Comparison of ENCODE assay signal across 11 mouse cellular contexts in genomic region chr6:108435467-108435866, GRCm38 (mm10).
DNase-seq lines count a peak whose midpoint lies in the region; ATAC-seq and TF ChIP-seq lines count a peak whose summit lies in the region.
"Had no signal": no experiment of that assay in that cellular context is flagged by ENCODE, and none has a peak within 500 bp of the region (broad histone marks: within the 10 kb centered on the region; RNA-seq: fewer than 3 reads in every experiment).

No protein-coding gene starts in this region.

- TF ChIP-seq POLR2A in liver, adult 2 months (IDR thresholded peaks at IDR 0.05; ENCODE audit: extremely low read depth, insufficient read depth, low read length) = no peak

- H3K9ac ChIP-seq in liver, adult 2 months (ENCODE audit: low read depth, low read length) = no peak overlapping the region
- no peak overlapping the region for H3K9ac ChIP-seq in liver, embryonic 12.5 days
- no peak overlapping the region for H3K9ac ChIP-seq in liver, embryonic 16.5 days (ENCODE audit: low read depth, low read length)
- H3K9ac ChIP-seq: liver, embryonic 14.5 days had no signal

- H3K9me3 ChIP-seq in heart, embryonic 10.5 days = no peaks in the 10 kb centered on the region
- no peaks in the 10 kb centered on the region for H3K9me3 ChIP-seq in liver, embryonic 12.5 days (replicated peaks)
- no peaks in the 10 kb centered on the region for H3K9me3 ChIP-seq in liver, embryonic 16.5 days (replicated peaks; ENCODE audit: control insufficient read depth, low read length)

- H3K36me3 ChIP-seq in heart, embryonic 10.5 days = peaks cover 18% of the 10 kb centered on the region
- H3K36me3 ChIP-seq in liver, adult 2 months (ENCODE audit: control insufficient read depth, insufficient read depth, low read length) = peaks cover 16% of the 10 kb centered on the region
- peaks cover 7% of the 10 kb centered on the region for H3K36me3 ChIP-seq in liver, embryonic 12.5 days
- H3K36me3 ChIP-seq in liver, embryonic 16.5 days (ENCODE audit: control insufficient read depth, insufficient read depth) = no peaks in the 10 kb centered on the region

- no peak overlapping the region for H3K4me2 ChIP-seq in liver, embryonic 12.5 days
- no peak overlapping the region for H3K4me2 ChIP-seq in liver, embryonic 16.5 days (ENCODE audit: low read depth, low read length)

- no peak for TF ChIP-seq CTCF in liver, adult 2 months (IDR thresholded peaks at IDR 0.05; ENCODE audit: low read depth, low read length)

- DNase-seq in heart, embryonic 10.5 days (ENCODE audit: low spot score) = no peak
- DNase-seq in heart, postnatal 25 days (ENCODE audit: low spot score) = no peak
- DNase-seq in liver, adult 2 months (ENCODE audit: extremely low read depth, low read depth, low spot score) = peak; percentile 70
- no peak for DNase-seq in retina, postnatal 1 day
- DNase-seq in gastrocnemius, adult 8-10 months (ENCODE audit: low spot score in 2 of 2) = no peak
- DNase-seq: spleen, adult 18-20 months; thymus, postnatal 14 days had no signal

- no peaks in the 10 kb centered on the region for H3K27me3 ChIP-seq in heart, embryonic 10.5 days (ENCODE audit: insufficient read depth, poor library complexity, severe bottlenecking)
- H3K27me3 ChIP-seq in liver, adult 2 months (ENCODE audit: control insufficient read depth, insufficient read depth, low read length) = no peaks in the 10 kb centered on the region
- no peaks in the 10 kb centered on the region for H3K27me3 ChIP-seq in liver, embryonic 12.5 days (replicated peaks)
- H3K27me3 ChIP-seq in liver, embryonic 16.5 days (ENCODE audit: control insufficient read depth, insufficient read depth, low read depth, low read length) = no peaks in the 10 kb centered on the region

- H3K4me1 ChIP-seq in heart, embryonic 10.5 days = peaks cover 33% of the 10 kb centered on the region
- H3K4me1 ChIP-seq in liver, adult 2 months (ENCODE audit: control insufficient read depth, insufficient read depth, low read length) = peaks cover 6% of the 10 kb centered on the region
- no peaks in the 10 kb centered on the region for H3K4me1 ChIP-seq in liver, embryonic 12.5 days
- H3K4me1 ChIP-seq in liver, embryonic 16.5 days (ENCODE audit: control insufficient read depth, low read depth, low read length) = peaks cover 2% of the 10 kb centered on the region; the same call in 1 of the 2 replicates

- no peak overlapping the region for H3K4me3 ChIP-seq in heart, embryonic 10.5 days
- no peak overlapping the region for H3K4me3 ChIP-seq in liver, adult 2 months (ENCODE audit: insufficient read depth, low read depth, low read length)
- no peak overlapping the region for H3K4me3 ChIP-seq in liver, embryonic 12.5 days
- H3K4me3 ChIP-seq in liver, embryonic 16.5 days (ENCODE audit: low read depth, low read length) = no peak overlapping the region

- ATAC-seq in liver, embryonic 12.5 days = no peak
- 0 out of 2 replicates have a peak, but pooled peaks have one; percentile 15 for ATAC-seq in common myeloid progenitor, adult 5-6 weeks (replicated peaks; ENCODE audit: low read depth, poor library complexity, severe bottlenecking)
- peak; percentile 59; the same call in 1 of the 2 replicates for ATAC-seq in liver, embryonic 16.5 days (ENCODE audit: low read depth)

- intact Hi-C loops in heart, postnatal 25 days (cut with DNase I) = no loop called here

- no peaks in the 10 kb centered on the region for H3K79me2 ChIP-seq in liver, adult 2 months (ENCODE audit: control insufficient read depth, insufficient read depth, low read length)

- WGBS in heart, embryonic 10.5 days = 31% methylated on average over 6 of the region's 6 CpGs
- 23% methylated on average over 6 of the region's 6 CpGs for WGBS in liver, adult 2 months
- WGBS in liver, embryonic 12.5 days (ENCODE audit: insufficient replicate concordance) = 49% methylated on average over 6 of the region's 6 CpGs
- 54% methylated on average over 6 of the region's 6 CpGs for WGBS in liver, embryonic 16.5 days (ENCODE audit: insufficient replicate concordance)

- peak overlapping the region; percentile 62 for H3K27ac ChIP-seq in heart, embryonic 10.5 days
- peak overlapping the region; percentile 50 for H3K27ac ChIP-seq in liver, adult 2 months (replicated peaks; ENCODE audit: insufficient read depth, low read depth, low read length)
- H3K27ac ChIP-seq in liver, embryonic 12.5 days = no peak overlapping the region
- no peak overlapping the region for H3K27ac ChIP-seq in liver, embryonic 16.5 days (ENCODE audit: low read length)
- H3K27ac ChIP-seq: liver, embryonic 14.5 days had no signal

Comparison
In these comparisons a context has a peak if more than half of its experiments do, and no peak if none do; other contexts are left out.
1. H3K27ac ChIP-seq: peak in heart, embryonic 10.5 days (single experiment) and liver, adult 2 months (single experiment); none in liver, embryonic 12.5 days (single experiment) and liver, embryonic 16.5 days (single experiment).